Mouse (Mus musculus): Measurements from ENCODE around the gene Adam33.

Gene Adam33

DNA sequence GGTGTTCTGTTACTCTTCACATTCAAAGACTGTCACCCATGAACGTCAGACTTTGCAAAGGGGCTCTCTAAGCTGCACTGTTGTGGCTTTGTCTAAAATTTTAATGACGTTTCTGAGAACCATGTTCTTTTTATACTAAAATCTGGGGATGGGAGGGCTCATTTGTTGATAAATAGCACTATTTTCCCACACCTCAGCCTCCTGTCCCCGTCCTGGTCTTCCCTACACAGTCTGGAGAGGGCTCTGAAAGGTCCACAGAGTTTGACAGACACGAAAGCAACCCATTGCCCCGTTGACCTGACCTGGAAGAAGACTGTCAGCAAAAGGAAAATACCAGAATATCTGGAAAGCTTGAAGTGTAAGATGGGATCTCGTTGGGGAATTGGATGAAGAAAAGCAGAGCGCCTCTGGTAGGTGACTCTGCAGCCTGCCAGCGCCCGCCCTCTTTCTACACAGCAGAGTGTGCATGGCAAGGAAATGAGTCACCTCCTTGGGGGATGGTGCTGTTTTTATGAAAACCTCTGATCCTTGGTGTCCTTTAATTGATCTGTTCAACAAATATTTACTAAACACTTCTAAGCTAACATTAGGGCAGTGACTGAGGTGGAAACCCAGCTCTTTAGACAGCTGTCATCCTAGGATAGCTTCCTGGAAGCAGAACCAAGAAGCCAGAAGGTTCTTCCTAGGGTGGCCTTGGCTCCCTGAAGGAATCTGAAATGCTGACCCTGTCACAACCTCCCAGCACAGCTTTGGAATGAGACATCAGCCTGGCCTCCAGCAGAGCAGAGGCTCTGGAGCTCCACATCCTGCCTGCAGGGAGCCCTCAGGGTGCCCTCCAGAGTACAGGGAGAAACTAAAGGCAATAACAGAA is 34.3 kb downstream of the Adam33 start:
- DNase-seq (ENCODE audit: low read depth, low spot score): no peak

DNA sequence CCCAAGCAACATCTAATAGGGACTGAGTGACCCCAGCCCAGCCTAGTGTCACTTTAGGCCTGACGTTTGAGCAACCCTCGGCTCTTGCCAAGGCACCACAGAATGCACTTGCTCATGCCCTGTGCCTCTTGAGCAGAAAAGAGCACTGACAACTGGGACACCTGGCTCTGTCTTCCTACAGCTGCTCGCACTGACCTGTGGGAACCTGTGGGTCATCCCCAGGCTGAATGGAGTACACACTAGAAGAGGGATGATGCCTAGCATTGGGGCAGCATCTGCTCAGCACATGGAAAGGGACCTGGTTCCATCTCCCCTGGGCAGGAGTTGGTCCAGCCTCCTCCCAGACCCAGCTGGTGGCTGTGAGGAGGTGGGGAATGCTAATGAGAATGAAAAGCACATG is 36.7 kb downstream of the Adam33 start:
- no peak for DNase-seq (ENCODE audit: low read depth, low spot score)

DNA sequence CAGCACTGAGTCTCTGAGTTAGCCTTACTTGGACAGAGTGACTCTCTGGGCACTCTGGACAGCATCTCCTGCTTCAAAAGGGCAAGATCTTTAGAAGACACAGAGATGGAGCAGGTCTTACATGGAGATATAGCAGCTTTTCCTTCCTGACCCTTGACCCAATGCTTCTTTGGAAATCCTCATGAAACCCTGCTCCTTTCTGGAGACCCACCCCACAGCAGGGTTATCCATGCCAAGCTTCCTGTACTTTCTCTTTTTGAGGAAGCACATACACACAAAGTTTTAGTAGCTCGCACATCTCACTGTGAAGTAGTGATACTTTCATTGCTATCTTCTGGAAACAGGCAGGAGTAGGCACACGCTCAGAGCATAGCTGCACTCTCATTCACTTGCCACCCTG is 38.4 kb downstream of the Adam33 start:
- no peak for DNase-seq (ENCODE audit: low read depth, low spot score)

DNA sequence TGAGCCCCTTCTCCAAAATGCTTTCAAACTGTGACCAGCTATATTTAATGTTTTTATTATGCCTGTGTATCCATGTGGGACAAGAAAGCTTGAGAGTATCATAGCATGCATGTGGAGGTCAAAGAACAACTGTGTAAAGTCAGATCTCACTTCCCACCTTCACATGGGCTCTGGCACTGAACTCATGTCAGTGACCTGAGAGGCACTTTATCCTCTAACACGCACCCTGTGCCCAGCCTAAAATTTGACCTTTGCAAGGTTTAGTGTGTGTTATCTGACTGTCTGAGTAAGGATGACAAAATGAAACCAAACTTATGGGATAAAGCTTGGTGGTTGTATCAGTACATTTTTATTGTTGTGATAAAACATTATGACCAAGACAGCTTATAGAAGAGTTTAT is 53.0 kb downstream of the Adam33 start:
- no peak for DNase-seq (ENCODE audit: low read depth, low spot score)

DNA sequence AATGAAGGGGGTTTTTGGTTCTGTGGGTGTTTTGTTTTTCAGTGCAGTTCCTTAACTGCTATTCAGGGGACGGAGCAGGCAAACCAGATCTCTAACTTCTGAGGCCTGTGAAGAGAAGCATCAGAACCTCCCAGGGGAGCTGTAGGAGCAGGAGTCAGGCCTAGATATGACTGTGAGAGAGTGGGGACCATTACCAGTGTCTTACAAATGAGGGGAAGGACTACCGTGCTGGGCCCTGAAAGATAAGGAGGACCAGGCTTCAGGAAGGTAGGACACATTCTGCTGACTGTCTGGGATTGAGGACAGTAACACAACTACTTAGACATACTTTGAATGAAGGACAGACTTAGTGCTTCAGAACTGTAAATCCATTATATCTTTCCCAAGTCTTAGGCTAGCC is 54.5 kb downstream of the Adam33 start:
- no peak for DNase-seq (ENCODE audit: low read depth, low spot score)

All from WW6 (cell line).